Mouse (Mus musculus) large intestine, adult 2 months (tissue): ENCODE results near the gene Cpn2. TPM values are rescaled to one million over a fixed set of nuclear protein-coding genes. Genes with fewer than 3 reads are reported as not detected.

Experiments used
- DNase-seq: peaks from one replicate; pipeline ENCODE4 v3.0.0-alpha.2; 2012; ENCODE audit warnings: low read depth, low spot score
- WGBS: fragments of 180-500 bp; shearing (Covaris S2); methylation state at CpG from one replicate; pipeline ENCODE4 v1.1.7; 2018; 5-methylcytosine and 5-hydroxymethylcytosine counted together
- polyA plus RNA-seq: library from polyadenylated mRNA; depleted of rRNA; stranded (reverse); fragments of >200 nt; gene quantifications from 2 replicates; pipeline ENCODE4 v1.2.3, GENCODE M21; 2012

The Cpn2 gene
- polyA plus RNA-seq, 1 experiment = 0.38 TPM

- DNase-seq = peak; percentile 61
- 44% methylated on average over 4 of the region's 4 CpGs for WGBS
These were observed 13.9 kb downstream of the Cpn2 start for GRCm38 (mm10) chr16:30253374-30253773.

- peak; percentile 60 for DNase-seq
- WGBS = 2% methylated on average over 21 of the region's 21 CpGs
These were observed 15.3 kb downstream of the Cpn2 start for GRCm38 (mm10) chr16:30252003-30252418.

- 65% methylated on average over 12 of the region's 12 CpGs for WGBS
These were observed 23.1 kb downstream of the Cpn2 start for GRCm38 (mm10) chr16:30244037-30244700.

GRCm38 (mm10) chr16:30241623-30242022 is 25.7 kb downstream of the Cpn2 start:
- no peak for DNase-seq
- 40% methylated on average over 2 of the region's 2 CpGs for WGBS

More at GRCm38 (mm10) chr16:30244037-30244700, 23.1 kb downstream of the Cpn2 start:
- DNase-seq = no peak

- WGBS = 44% methylated on average over 6 of the region's 6 CpGs
- DNase-seq = no peak
These were observed 28.5 kb downstream of the Cpn2 start for GRCm38 (mm10) chr16:30238791-30239190.

- DNase-seq = no peak
- WGBS = under 1% methylated on average over 33 of the region's 33 CpGs
These were observed 31.1 kb downstream of the Cpn2 start for GRCm38 (mm10) chr16:30236091-30236699.

- DNase-seq = no peak
- WGBS = 37% methylated on average over 2 of the region's 2 CpGs
These were observed 31.7 kb downstream of the Cpn2 start for GRCm38 (mm10) chr16:30235577-30235976.

- WGBS = 79% methylated on average over 12 of the region's 12 CpGs
- no peak for DNase-seq
These were observed 32.4 kb downstream of the Cpn2 start for GRCm38 (mm10) chr16:30234636-30235546.

- DNase-seq = no peak
- WGBS = 61% methylated on average over 8 of the region's 8 CpGs
These were observed 33.2 kb downstream of the Cpn2 start for GRCm38 (mm10) chr16:30234077-30234476.

GRCm38 (mm10) chr16:30231882-30232604 is 35.3 kb downstream of the Cpn2 start:
- no peak for DNase-seq
- WGBS = 60% methylated on average over 13 of the region's 13 CpGs

GRCm38 (mm10) chr16:30227352-30227751 is 39.9 kb downstream of the Cpn2 start:
- DNase-seq = no peak
- 45% methylated on average over 7 of the region's 7 CpGs for WGBS

- no peak for DNase-seq
- 64% methylated on average over 13 of the region's 13 CpGs for WGBS
These were observed 46.0 kb downstream of the Cpn2 start for GRCm38 (mm10) chr16:30221161-30221782.

- no peak for DNase-seq
- WGBS = 71% methylated on average over 2 of the region's 2 CpGs
These were observed 51.5 kb downstream of the Cpn2 start for GRCm38 (mm10) chr16:30215811-30216210.

- DNase-seq = no peak
- 100% methylated on average over 1 of the region's 1 CpGs for WGBS
These were observed 53.7 kb downstream of the Cpn2 start for GRCm38 (mm10) chr16:30213644-30214043.

GRCm38 (mm10) chr16:30212035-30212434 is 55.3 kb downstream of the Cpn2 start:
- 80% methylated on average over 3 of the region's 3 CpGs for WGBS
- no peak for DNase-seq

- WGBS = 95% methylated on average over 1 of the region's 1 CpGs
- DNase-seq = no peak
These were observed 58.0 kb downstream of the Cpn2 start for GRCm38 (mm10) chr16:30209264-30209663.

GRCm38 (mm10) chr16:30207991-30208390 is 59.3 kb downstream of the Cpn2 start:
- DNase-seq = no peak

GRCm38 (mm10) chr16:30207111-30207828 is 60.0 kb downstream of the Cpn2 start:
- no peak for DNase-seq
- WGBS = 87% methylated on average over 11 of the region's 11 CpGs

More at GRCm38 (mm10) chr16:30207991-30208390, 59.3 kb downstream of the Cpn2 start:
- WGBS = 85% methylated on average over 7 of the region's 7 CpGs
